Mouse (Mus musculus) stomach, postnatal 0 days (tissue): ENCODE results near the gene Ulk4.

ENCODE experiments used
- CTCF ChIP-seq: IDR thresholded peaks from 2 replicates; pipeline ENCODE4 v1.5.1; 2016; ENCODE audit warnings: antibody characterized with exemption, low read depth, mild to moderate bottlenecking, moderate library complexity
- EP300 ChIP-seq: optimal IDR thresholded peaks from 2 replicates; pipeline ENCODE3; 2016; ENCODE audit warnings: antibody characterized with exemption

GRCm38 (mm10) chr9:121076291-121076690 lies 200.7 kb downstream of the Ulk4 start:
- TF ChIP-seq EP300 (no peak), CTCF (no peak)
